Mouse (Mus musculus) erythroblast, adult 5-6 weeks (primary cell): Measurements from ENCODE around the gene Gm10408. TPM values are rescaled to one million over a fixed set of nuclear protein-coding genes. Genes with fewer than 3 reads are reported as not detected.
"Not testable (repeated sequence)": the region's sequence is repeated elsewhere in the genome, so short reads cannot be mapped to it uniquely, and the experiment has no call there.

ENCODE experiments used
- ATAC-seq: replicated peaks from 2 replicates; pipeline ENCODE4 v1.8.0; 2016; ENCODE audit warnings: moderate number of reproducible peaks, mild to moderate bottlenecking, moderate TSS enrichment, inconsistent platforms; ENCODE audit not compliant: poor library complexity, low FRiP score, severe bottlenecking
- total RNA-seq, 2 experiments: library from RNA; stranded (forward) in 1 of 2; stranded (reverse) in 1 of 2; fragments of 150-400 nt in 1 of 2; fragments of 200-764, 138-1000 nt in 1 of 2; gene quantifications; 2 replicates each; pipeline versions ENCODE4 v1.2.3 to v1.2.4; 2015 to 2017; ENCODE audit warnings: low replicate concordance in 2 of 2

Gm10408 gene
- total RNA-seq (2015; ENCODE audit: low replicate concordance), result not detected in 2 replicates
- total RNA-seq (2017; ENCODE audit: low replicate concordance), result not detected in 2 replicates

DNA sequence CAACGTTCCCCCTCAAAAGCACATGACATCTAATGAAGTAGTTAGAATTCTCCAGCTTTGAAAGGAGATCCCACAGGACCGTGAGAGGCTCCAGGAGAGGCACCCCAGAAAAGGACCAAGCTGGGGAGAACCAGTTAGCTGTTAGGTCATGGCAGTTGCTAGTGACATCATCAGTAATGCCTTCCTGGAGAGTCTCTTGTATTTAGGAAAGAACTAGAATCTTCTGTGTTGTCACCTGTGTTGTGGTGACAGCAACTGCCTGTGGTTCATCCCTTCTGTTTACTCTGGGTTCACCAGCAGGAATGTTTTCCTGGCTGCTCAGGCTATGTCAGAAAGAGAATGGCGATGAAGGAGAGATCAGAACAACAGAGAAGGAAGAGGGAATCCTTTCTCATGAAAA, at the start of gene Gm10408:
Gene Gm10408, plus strand, starts transcription at position 301 of the 400 bp plus-strand sequence.
- ATAC-seq, result not testable (repeated sequence)

DNA sequence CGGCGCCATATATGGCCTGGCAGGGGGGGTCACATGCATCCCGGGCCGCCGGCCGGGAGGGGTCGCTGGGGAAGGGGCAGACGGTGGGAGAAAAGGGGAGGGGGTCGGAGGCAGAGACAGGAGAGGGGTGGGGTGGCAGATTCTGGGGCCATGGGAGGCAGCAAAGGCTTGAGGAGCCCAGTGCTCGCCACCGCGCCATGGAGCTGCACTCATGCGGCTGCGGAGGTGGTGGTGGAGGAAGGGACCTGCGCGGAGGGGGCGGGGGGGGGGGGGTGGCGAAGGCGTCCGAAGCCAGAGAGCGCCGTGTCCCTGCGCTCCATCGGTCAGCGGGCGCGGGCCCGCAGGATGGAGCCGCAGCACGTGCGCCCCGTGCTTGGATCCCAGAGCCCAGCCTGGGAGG, 36.9 kb upstream of the Gm10408 start, which contains the start of gene Gm10409:
Gene Gm10409, plus strand, starts transcription at position 301 of the 400 bp plus-strand sequence.
- not testable (repeated sequence) for ATAC-seq

DNA sequence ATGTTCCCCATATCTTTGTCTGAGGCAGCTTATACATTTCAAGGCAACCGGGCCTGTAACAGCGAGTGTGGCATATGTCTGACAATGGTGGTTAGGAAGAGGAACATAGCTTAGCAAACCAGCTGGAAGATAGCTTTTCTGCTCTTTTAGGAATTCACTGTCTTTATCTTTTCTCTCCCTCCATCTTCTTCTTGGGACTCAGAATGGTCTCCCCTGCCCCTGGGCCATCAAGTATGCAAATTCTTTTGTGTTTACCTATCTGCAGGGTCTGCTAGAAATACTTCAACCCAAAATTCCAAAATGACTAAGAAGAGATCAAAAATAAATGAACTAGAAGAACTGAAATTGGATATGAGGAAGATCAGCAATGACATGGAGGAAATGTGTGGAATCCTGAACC, 21.4 kb upstream of the Gm10408 start, which contains the start of gene Gm3005:
Gene Gm3005, plus strand, starts transcription at position 301 of the 400 bp plus-strand sequence.
- not testable (repeated sequence) for ATAC-seq

Other genes with a start within 250 kb of the Gm10408 start
- not detected in 2 replicates for gene D830030K20Rik, start 240.9 kb upstream of the Gm10408 start, total RNA-seq (2015; ENCODE audit: low replicate concordance)
- not detected in 2 replicates for gene D830030K20Rik, start 240.9 kb upstream of the Gm10408 start, total RNA-seq (2017; ENCODE audit: low replicate concordance)
- not detected in 2 replicates for gene Gm2956, start 116.8 kb upstream of the Gm10408 start, total RNA-seq (2015; ENCODE audit: low replicate concordance)
- gene Gm2956, start 116.8 kb upstream of the Gm10408 start, total RNA-seq (2017; ENCODE audit: low replicate concordance), result not detected in 2 replicates
- not detected in 2 replicates for gene Gm10413, start 54.3 kb upstream of the Gm10408 start, total RNA-seq (2015; ENCODE audit: low replicate concordance)
- gene Gm10413, start 54.3 kb upstream of the Gm10408 start, total RNA-seq (2017; ENCODE audit: low replicate concordance), result not detected in 2 replicates
- not detected in 2 replicates for gene Gm10409, start 36.8 kb upstream of the Gm10408 start, total RNA-seq (2015; ENCODE audit: low replicate concordance)
- gene Gm10409, start 36.8 kb upstream of the Gm10408 start, total RNA-seq (2017; ENCODE audit: low replicate concordance), result not detected in 2 replicates
- gene Gm3005, start 21.3 kb upstream of the Gm10408 start, total RNA-seq (2015; ENCODE audit: low replicate concordance), result not detected in 2 replicates
- not detected in 2 replicates for gene Gm3005, start 21.3 kb upstream of the Gm10408 start, total RNA-seq (2017; ENCODE audit: low replicate concordance)
- gene Gm3012, start 185.1 kb downstream of the Gm10408 start, total RNA-seq (2015; ENCODE audit: low replicate concordance), result not detected in 2 replicates
- gene Gm3012, start 185.1 kb downstream of the Gm10408 start, total RNA-seq (2017; ENCODE audit: low replicate concordance), result not detected in 2 replicates
- not detected in 2 replicates for gene Gm3020, start 202.7 kb downstream of the Gm10408 start, total RNA-seq (2015; ENCODE audit: low replicate concordance)
- not detected in 2 replicates for gene Gm3020, start 202.7 kb downstream of the Gm10408 start, total RNA-seq (2017; ENCODE audit: low replicate concordance)
- not detected in 2 replicates for gene Gm3043, start 239.4 kb downstream of the Gm10408 start, total RNA-seq (2015; ENCODE audit: low replicate concordance)
- gene Gm3043, start 239.4 kb downstream of the Gm10408 start, total RNA-seq (2017; ENCODE audit: low replicate concordance), result not detected in 2 replicates